Mouse (Mus musculus) lung, postnatal 0 days (tissue): Measurements from ENCODE around the gene Sh3glb1. TPM values are rescaled to one million over a fixed set of nuclear protein-coding genes. Genes with fewer than 3 reads are reported as not detected.
A peak's percentile ranks its signal among the peaks of the same experiment; 100 is the strongest.

Source experiments
- ATAC-seq: fragments of 200-750 bp; cut with Nextera tagmentation; 2 replicates; pipeline ENCODE4 v1.8.0; 2017; ENCODE audit warnings: moderate library complexity
- DNase-seq: peaks from one replicate; pipeline ENCODE4 v3.0.0-alpha.2; 2016; ENCODE audit warnings: low spot score
- H3K27ac ChIP-seq: fragments of 300-500 bp; sonication (generic); 2 replicates; pipeline ENCODE4 v1.5.1; 2014; ENCODE audit warnings: antibody characterized with exemption, mild to moderate bottlenecking, low read length, mixed read lengths
- H3K27me3 ChIP-seq: fragments of 300-500 bp; sonication (generic); replicated peaks from 2 replicates; pipeline ENCODE4 v1.6.1; 2014; ENCODE audit warnings: low read length, mixed read lengths; ENCODE audit not compliant: insufficient read depth
- H3K36me3 ChIP-seq: fragments of 300-500 bp; sonication (generic); 2 replicates; pipeline ENCODE4 v1.6.1; 2014; ENCODE audit warnings: low read length, mixed read lengths; ENCODE audit not compliant: insufficient read depth
- H3K4me1 ChIP-seq: fragments of 300-500 bp; sonication (generic); 2 replicates; pipeline ENCODE4 v1.6.1; 2014; ENCODE audit warnings: antibody characterized with exemption, low read depth, low read length, mixed read lengths; ENCODE audit not compliant: insufficient read depth
- H3K4me2 ChIP-seq: fragments of 300-500 bp; sonication (generic); replicated peaks from 2 replicates; pipeline ENCODE4 v1.6.1; 2014; ENCODE audit warnings: low read depth, mild to moderate bottlenecking, low read length, moderate library complexity, mixed read lengths
- H3K4me3 ChIP-seq: fragments of 300-500 bp; sonication (generic); 2 replicates; pipeline ENCODE4 v1.5.1; 2014; ENCODE audit warnings: low read depth, low read length
- H3K9ac ChIP-seq: fragments of 300-500 bp; sonication (generic); replicated peaks from 2 replicates; pipeline ENCODE4 v1.6.1; 2014; ENCODE audit warnings: low read depth, mild to moderate bottlenecking
- H3K9me3 ChIP-seq: fragments of 300-500 bp; sonication (generic); 2 replicates; pipeline ENCODE4 v1.6.1; 2016; ENCODE audit warnings: low read length, mixed read lengths
- CTCF ChIP-seq: IDR thresholded peaks from 2 replicates; pipeline ENCODE4 v1.5.1; 2016; ENCODE audit warnings: antibody characterized with exemption, mild to moderate bottlenecking
- EP300 ChIP-seq: IDR thresholded peaks from 2 replicates; pipeline ENCODE4 v1.6.1; 2016; ENCODE audit warnings: antibody characterized with exemption, mild to moderate bottlenecking, control low read depth
- WGBS: fragments of 180-500 bp; shearing (Covaris S2); extraction: QIAGEN DNeasy Blood & Tissue Kit; methylation state at CpG from one replicate; pipeline ENCODE4 v1.1.7; 2014; 5-methylcytosine and 5-hydroxymethylcytosine counted together
- polyA plus RNA-seq: library from polyadenylated mRNA; unstranded; fragments of >200 nt; fragmentation: Nextera tagmentation; extraction: Ambion mirVana; gene quantifications from 2 replicates; pipeline ENCODE4 v1.2.1, GENCODE M21; 2015

Sh3glb1 gene
- polyA plus RNA-seq, 1 experiment from 2014 or later, result 173 TPM

DNA sequence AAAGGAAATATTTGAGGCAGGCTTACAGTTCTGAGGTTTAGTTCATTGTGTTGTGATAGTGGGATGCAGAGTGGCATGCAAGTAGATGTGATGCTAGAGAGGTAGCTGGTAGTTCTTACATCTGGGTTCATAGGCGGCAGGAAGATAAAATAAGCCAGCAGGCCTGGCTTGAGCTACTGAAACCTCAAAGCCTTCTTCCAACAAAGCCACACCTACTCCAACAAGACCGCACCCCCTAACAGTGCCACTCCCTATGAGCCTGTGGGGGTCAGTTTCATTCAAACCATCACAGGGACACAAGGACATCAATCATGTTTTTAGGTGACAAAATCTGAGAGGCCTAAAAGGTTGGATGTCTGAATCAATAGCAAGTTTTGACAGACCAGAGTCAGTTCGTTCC, 58.7 kb downstream of the Sh3glb1 start:
- Histone ChIP-seq H3K36me3 (no peaks in the 10 kb centered on the region), H3K9ac (no peak overlapping the region), H3K4me1 (no peaks in the 10 kb centered on the region; the same call in 1 of the 2 replicates), H3K27ac (no peak overlapping the region), H3K4me2 (no peak overlapping the region), H3K27me3 (no peaks in the 10 kb centered on the region), H3K4me3 (no peak overlapping the region), H3K9me3 (no peaks in the 10 kb centered on the region)
- 88% methylated on average over 3 of the region's 3 CpGs for WGBS
- ATAC-seq, result no peak
- DNase-seq, result no peak
- TF ChIP-seq CTCF, result no peak
- TF ChIP-seq EP300, result no peak

GRCm38 (mm10) chr3:144644202-144644601, 75.9 kb downstream of the Sh3glb1 start:
- Histone ChIP-seq H3K4me1 (no peaks in the 10 kb centered on the region; the same call in 1 of the 2 replicates), H3K27ac (no peak overlapping the region), H3K9ac (no peak overlapping the region), H3K9me3 (no peaks in the 10 kb centered on the region), H3K4me3 (no peak overlapping the region), H3K27me3 (no peaks in the 10 kb centered on the region), H3K36me3 (no peaks in the 10 kb centered on the region), H3K4me2 (no peak overlapping the region)
- WGBS, result 49% methylated on average over 5 of the region's 5 CpGs
- no peak for TF ChIP-seq EP300
- TF ChIP-seq CTCF, result no peak
- ATAC-seq, result no peak
- no peak for DNase-seq

GRCm38 (mm10) chr3:144643301-144643871, 76.7 kb downstream of the Sh3glb1 start:
- ATAC-seq (peak; percentile 96), DNase-seq (peak; percentile 92)
- H3K36me3 ChIP-seq, result no peaks in the 10 kb centered on the region
- WGBS, result 0% methylated on average over 2 of the region's 2 CpGs
- no peak overlapping the region for H3K9ac ChIP-seq
- peak overlapping the region; percentile 39 for H3K27ac ChIP-seq
- peak; percentile 49 for TF ChIP-seq EP300
- TF ChIP-seq CTCF, result no peak
- H3K27me3 ChIP-seq, result no peaks in the 10 kb centered on the region
- no peaks in the 10 kb centered on the region for H3K9me3 ChIP-seq
- no peaks in the 10 kb centered on the region; the same call in 1 of the 2 replicates for H3K4me1 ChIP-seq
- H3K4me3 ChIP-seq, result no peak overlapping the region
- H3K4me2 ChIP-seq, result no peak overlapping the region

DNA sequence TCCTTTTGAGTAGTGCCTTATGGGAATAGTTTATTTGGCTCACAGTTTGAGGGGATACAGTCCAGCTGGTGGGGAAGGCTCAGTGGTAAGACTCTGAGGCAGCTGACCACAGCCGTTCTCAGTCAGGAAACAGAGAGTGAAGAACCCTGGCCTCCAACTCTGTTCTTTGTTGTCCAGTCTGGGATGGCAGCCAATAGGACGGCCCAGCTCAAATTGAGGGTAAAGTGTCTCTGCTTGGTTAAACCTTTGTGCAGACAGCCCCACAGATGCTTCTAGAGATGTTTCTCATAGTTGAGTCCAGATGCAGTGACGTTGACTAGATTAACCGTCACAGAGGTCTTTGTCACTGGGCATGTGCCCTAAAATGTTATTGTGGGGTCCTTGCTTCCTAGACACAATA, 78.0 kb downstream of the Sh3glb1 start:
- Histone ChIP-seq H3K9ac (no peak overlapping the region), H3K4me1 (no peaks in the 10 kb centered on the region; the same call in 1 of the 2 replicates), H3K27me3 (no peaks in the 10 kb centered on the region), H3K36me3 (no peaks in the 10 kb centered on the region), H3K4me2 (no peak overlapping the region), H3K27ac (no peak overlapping the region), H3K4me3 (no peak overlapping the region), H3K9me3 (no peaks in the 10 kb centered on the region)
- WGBS, result 74% methylated on average over 4 of the region's 4 CpGs
- no peak for DNase-seq
- no peak for ATAC-seq
- TF ChIP-seq CTCF (no peak), EP300 (no peak)

GRCm38 (mm10) chr3:144640033-144640432, 80.1 kb downstream of the Sh3glb1 start:
- H3K36me3 ChIP-seq, result no peaks in the 10 kb centered on the region
- TF ChIP-seq EP300, result no peak
- TF ChIP-seq CTCF, result peak; percentile 65
- DNase-seq (peak; percentile 62), ATAC-seq (no peak)
- no peak overlapping the region for H3K4me3 ChIP-seq
- no peaks in the 10 kb centered on the region; the same call in 1 of the 2 replicates for H3K4me1 ChIP-seq
- no peak overlapping the region for H3K27ac ChIP-seq
- no peaks in the 10 kb centered on the region for H3K9me3 ChIP-seq
- H3K4me2 ChIP-seq, result no peak overlapping the region
- H3K27me3 ChIP-seq, result no peaks in the 10 kb centered on the region
- H3K9ac ChIP-seq, result no peak overlapping the region

- H3K4me2 ChIP-seq, result no peak overlapping the region
- no peaks in the 10 kb centered on the region for H3K27me3 ChIP-seq
- no peak overlapping the region for H3K9ac ChIP-seq
- no peak for DNase-seq
- H3K4me1 ChIP-seq, result no peaks in the 10 kb centered on the region; the same call in 1 of the 2 replicates
- ATAC-seq, result no peak
- TF ChIP-seq EP300 (no peak), CTCF (no peak)
- no peak overlapping the region for H3K27ac ChIP-seq
- 70% methylated on average over 3 of the region's 3 CpGs for WGBS
- H3K36me3 ChIP-seq, result no peaks in the 10 kb centered on the region
- H3K4me3 ChIP-seq, result no peak overlapping the region
- no peaks in the 10 kb centered on the region for H3K9me3 ChIP-seq
Measured at GRCm38 (mm10) chr3:144639387-144639786, 80.7 kb downstream of the Sh3glb1 start.
